Mouse (Mus musculus) bone marrow, adult 2 months (tissue): ENCODE measurements around the gene Trex1. TPM values are rescaled to one million over a fixed set of nuclear protein-coding genes. Genes with fewer than 3 reads are reported as not detected.

ENCODE experiments used
- H3K27ac ChIP-seq: fragments of 200-500 bp; 2 replicates; pipeline ENCODE4 v1.5.1; 2012; ENCODE audit warnings: low read depth, mild to moderate bottlenecking, control low read depth, inconsistent platforms, low read length; ENCODE audit not compliant: control insufficient read depth, poor library complexity, insufficient read depth
- H3K4me1 ChIP-seq: fragments of 200-500 bp; 2 replicates; pipeline ENCODE4 v1.6.1; 2011; ENCODE audit warnings: low read length; ENCODE audit not compliant: control insufficient read depth, insufficient read depth
- H3K4me3 ChIP-seq: fragments of 200-500 bp; replicated peaks from 2 replicates; pipeline ENCODE3; 2011; ENCODE audit warnings: mild to moderate bottlenecking, low read depth, low read length, control low read depth; ENCODE audit not compliant: control insufficient read depth
- CTCF ChIP-seq: fragments of 200-500 bp; IDR thresholded peaks from 2 replicates; pipeline ENCODE4 v1.5.1; 2011; ENCODE audit warnings: low read length, control low read depth; ENCODE audit not compliant: control insufficient read depth, insufficient read depth
- POLR2A ChIP-seq: fragments of 200-500 bp; IDR thresholded peaks from 2 replicates; pipeline ENCODE4 v1.6.1; 2011; ENCODE audit warnings: low read depth, mild to moderate bottlenecking, control low read depth, low read length, borderline replicate concordance; ENCODE audit not compliant: control insufficient read depth
- WGBS: fragments of 180-500 bp; shearing (Covaris S2); methylation state at CpG from one replicate; pipeline ENCODE4 v1.1.7; 2018; 5-methylcytosine and 5-hydroxymethylcytosine counted together
- polyA plus RNA-seq: library from polyadenylated mRNA; stranded (reverse); fragments of >200 nt; gene quantifications from 2 replicates; pipeline ENCODE4 v1.2.4, GENCODE M21; 2011; ENCODE audit warnings: low replicate concordance; ENCODE audit not compliant: missing spikeins, insufficient read depth, insufficient read length

The Trex1 gene
- polyA plus RNA-seq, 1 experiment, result 19.5 TPM

DNA sequence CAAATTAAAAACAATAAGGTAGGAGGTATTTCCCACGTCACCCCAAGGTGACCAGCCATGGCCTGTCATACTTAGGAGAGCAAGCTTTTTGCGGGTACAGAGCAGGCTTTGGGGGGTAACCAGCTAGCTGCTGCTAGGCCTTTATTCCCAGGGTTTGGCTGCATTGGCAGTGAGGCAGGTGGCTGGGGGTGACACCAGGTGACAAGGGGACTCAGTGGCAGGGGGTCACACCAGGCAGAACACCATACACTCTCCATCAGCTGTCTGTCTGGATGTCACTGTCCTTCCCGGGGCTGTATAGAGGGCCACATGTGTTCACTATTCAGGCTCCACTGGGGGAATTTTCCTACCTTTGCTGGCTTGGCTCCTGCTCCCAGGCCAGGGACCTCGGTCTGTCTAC lies 2.6 kb downstream of the Trex1 start:
- Histone ChIP-seq H3K4me1 (peaks cover 11% of the 10 kb centered on the region), H3K27ac (peak overlapping the region; percentile 71), H3K4me3 (peak overlapping the region; percentile 60)
- TF ChIP-seq CTCF (no peak), POLR2A (no peak)
- WGBS, result 70% methylated on average over 4 of the region's 4 CpGs

DNA sequence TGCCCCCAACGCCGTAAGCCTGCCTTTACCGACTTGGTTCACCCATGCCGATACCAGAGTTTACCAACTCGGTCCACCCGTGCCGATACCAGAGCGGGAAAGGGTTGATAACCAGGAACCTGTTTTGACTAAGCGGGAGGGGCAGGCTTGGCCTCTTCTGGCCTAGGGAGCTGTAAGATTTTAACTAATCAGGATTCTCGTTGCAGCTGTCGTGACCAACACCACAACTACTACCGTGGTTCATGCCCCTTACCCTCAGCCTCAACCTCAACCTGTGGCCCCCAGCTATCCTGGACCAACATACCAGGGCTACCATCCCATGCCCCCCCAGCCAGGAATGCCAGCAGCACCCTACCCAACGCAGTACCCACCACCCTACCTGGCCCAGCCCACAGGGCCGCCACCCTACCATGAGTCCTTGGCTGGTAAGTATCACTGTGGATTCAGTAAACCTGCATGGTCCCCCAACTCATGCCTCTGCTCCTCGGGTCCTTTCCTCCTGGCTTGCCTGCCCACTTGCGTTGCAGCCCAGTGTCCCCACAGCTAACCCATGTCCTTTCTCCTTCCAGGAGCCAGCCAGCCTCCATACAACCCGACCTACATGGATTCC lies 3.3 kb downstream of the Trex1 start:
- WGBS, result 83% methylated on average over 17 of the region's 17 CpGs
- H3K4me3 ChIP-seq, result no peak overlapping the region
- TF ChIP-seq CTCF (no peak), POLR2A (no peak)
- peaks cover 11% of the 10 kb centered on the region for H3K4me1 ChIP-seq
- peak overlapping the region; percentile 12 for H3K27ac ChIP-seq

DNA sequence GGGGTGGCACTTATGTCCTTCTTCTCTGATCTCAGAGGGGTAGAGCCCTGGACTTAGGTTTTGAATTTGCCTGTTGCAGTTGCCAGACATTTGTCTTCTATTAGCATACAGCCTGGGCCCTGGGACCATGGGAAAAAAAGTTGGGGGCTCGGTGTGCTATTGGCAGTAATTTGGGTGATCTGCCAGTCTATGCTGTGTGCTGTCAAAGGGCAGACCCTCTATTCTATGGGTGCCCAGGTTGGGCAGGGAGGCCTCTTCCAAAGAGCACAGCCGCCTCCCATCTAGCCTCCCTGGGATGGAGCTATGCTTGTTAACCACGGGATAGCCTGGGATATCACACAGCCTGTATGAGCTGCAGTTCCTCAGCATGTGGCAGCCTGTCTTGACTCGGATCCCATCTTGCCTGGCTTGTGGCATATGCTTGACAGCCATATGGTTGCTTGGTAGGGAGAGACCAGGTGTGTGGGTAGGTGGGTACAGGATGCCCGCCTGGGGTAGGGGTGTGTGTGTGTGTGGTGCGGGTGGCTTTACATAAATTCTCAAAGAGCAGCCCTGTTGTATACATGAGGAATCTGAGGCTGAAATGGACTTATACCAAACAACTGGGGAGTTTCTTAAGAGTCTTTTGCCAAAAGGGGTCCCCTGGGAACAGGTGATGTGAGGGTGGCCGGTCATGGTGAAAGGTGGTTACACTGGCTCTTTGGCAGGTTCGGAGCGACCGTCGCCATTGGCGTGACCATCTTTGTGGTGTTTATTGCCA lies 4.1 kb downstream of the Trex1 start:
- TF ChIP-seq POLR2A, result no peak
- TF ChIP-seq CTCF, result no peak
- peak overlapping the region; percentile 54 for H3K27ac ChIP-seq
- peaks cover 11% of the 10 kb centered on the region for H3K4me1 ChIP-seq
- H3K4me3 ChIP-seq, result peak overlapping the region; percentile 56
- 81% methylated on average over 12 of the region's 12 CpGs for WGBS

DNA sequence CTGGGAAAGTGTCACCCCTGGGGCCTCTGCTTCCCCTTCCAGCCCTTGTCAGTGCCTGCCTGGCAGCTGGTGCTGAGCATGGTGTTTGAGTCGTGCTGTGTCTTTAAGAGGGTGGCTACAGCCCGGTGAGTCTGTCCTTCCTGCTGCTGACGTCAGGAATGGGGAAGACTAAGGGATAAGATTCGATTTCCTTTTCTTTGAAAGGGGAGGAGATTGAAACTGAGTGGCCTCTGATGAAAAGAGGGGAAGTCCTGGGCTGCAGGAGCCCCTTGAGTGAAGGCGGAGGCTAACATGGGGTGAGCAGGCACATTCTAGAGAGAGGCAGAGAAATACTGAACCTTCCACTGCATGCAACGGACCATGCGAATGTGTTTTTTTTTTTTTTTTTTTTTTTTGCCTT lies 4.8 kb downstream of the Trex1 start:
- TF ChIP-seq POLR2A (no peak), CTCF (no peak)
- 2% methylated on average over 7 of the region's 7 CpGs for WGBS
- Histone ChIP-seq H3K4me3 (peak overlapping the region; percentile 56), H3K27ac (peak overlapping the region; percentile 54), H3K4me1 (peaks cover 12% of the 10 kb centered on the region)

DNA sequence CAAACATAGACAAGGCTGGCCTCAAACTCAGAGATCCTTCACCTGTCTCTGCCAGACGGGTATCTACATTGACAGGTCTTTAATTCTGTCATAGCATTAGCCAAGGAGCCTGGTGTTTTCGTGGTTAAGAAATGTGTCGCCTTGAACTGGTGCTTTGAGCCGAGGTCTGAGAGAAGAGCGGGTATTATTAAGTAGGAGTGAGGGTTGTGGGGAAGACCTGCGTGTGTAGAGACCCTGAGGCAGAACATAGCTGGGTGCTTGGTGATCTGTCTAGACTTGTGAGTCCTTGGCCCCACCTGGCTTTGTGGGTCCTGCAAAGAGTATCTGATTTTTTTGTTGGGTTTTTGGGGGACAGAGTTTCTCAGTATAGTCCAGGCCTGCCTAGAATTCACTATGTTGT lies 5.7 kb downstream of the Trex1 start:
- WGBS, result 45% methylated on average over 6 of the region's 6 CpGs
- H3K4me1 ChIP-seq, result peaks cover 12% of the 10 kb centered on the region
- H3K4me3 ChIP-seq, result no peak overlapping the region

DNA sequence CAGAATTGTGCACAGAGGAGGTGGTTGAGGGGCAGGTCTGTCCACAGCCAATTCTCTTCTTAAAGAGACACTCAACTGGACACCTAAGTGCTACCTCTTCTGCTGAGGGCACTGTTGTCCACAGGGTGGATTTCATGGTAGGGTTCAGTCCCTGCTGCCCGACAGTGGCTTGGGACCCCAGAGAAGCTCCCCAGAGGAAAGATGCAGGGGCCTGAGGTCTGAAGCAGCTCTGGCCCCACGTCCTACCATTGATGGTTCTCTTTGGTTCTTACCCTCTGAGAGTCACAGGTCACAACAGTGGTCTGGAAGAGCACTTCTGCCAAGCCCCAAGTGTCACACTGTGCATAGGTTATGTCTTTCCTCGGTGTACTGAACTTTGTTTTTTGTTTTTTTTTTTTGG lies 6.2 kb downstream of the Trex1 start:
- Histone ChIP-seq H3K4me1 (peaks cover 10% of the 10 kb centered on the region), H3K27ac (peak overlapping the region; percentile 2; the same call in 1 of the 2 replicates), H3K4me3 (peak overlapping the region; percentile 30)
- 77% methylated on average over 3 of the region's 3 CpGs for WGBS
- no peak for TF ChIP-seq CTCF
- no peak for TF ChIP-seq POLR2A

More for the DNA sequence above, 5.7 kb downstream of the Trex1 start:
- TF ChIP-seq CTCF (no peak), POLR2A (no peak)
- no peak overlapping the region for H3K27ac ChIP-seq

DNA sequence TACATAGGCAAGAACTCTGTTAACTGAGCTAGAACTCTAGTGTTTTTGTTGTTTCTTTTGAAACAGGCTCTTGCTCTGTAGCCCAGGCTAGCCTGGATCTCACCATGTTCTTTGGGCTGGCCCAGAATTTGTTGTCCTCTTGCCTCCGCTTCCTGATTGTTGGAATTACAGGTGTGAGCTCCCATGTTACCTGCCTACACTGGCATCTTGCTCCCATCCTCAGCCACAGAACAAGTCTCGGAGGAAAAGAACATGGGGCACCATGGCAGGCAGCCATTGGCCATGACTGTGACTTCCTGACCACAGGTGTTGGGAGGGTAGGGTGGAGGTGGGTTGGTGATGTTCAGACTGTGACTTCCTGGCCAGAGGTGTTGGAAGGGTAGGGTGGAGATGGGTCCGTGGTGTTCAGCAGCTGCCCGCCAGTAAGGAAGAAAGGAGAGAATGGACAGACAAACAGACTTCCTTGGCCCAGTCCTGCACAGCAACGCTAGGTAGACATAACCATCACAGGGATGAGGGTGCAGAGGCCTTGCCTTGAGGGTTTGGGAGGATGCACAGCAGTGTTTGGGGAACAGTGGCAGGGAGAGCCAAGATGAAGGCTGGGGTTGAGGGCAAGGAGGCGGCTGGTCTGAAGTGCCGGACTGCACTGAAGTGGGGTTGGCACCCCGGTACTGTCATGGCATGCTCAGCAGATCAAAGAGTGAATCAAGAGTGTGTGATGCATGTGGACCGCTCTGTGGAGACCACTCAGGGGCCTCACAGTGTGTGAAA lies 6.9 kb downstream of the Trex1 start:
- WGBS, result 72% methylated on average over 9 of the region's 9 CpGs
- Histone ChIP-seq H3K4me1 (peaks cover 8% of the 10 kb centered on the region), H3K4me3 (peak overlapping the region; percentile 64), H3K27ac (peak overlapping the region; percentile 52)
- TF ChIP-seq POLR2A, result 0 out of 2 replicates have a peak, but pooled peaks have one; percentile 24
- no peak for TF ChIP-seq CTCF

DNA sequence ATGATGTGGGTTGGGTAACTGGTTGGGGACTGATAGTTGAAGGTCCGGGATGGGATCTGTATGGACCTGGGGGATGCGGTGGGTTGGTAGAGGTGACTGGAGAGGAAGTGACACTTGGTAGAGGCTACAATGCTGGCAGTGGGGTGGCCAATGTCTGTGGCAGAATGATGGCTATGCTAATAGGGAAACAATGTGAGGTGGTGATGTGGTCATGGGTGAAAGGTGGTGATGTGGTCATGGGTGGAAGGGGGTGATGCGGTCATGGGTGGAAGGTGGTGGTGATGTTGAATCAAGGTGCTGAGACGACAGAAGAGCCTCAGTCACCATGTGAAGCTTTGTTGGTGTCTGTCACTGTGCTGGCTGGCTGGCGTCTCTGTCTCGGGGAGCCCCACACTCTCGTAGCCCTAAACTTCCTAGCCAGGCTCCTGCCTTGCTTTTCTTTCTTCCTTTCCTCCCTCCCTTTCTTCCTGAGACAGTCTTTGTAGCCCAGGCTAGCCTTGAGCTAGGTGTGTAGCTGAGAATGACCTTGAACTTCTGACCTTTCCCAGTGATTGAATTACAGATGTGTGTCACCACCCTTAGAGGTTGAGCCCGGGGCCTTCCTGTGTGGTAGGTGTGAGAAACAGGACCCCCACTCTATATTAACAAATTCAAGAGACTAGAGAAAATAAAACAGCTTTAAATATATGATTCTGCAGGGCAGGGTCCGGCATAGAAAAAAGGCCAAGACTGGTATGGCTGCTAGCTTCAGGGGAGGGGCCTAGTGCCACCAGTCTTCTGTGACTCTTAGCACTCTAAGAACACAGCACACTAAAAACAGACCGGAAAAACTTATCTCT lies 7.7 kb downstream of the Trex1 start:
- Histone ChIP-seq H3K4me3 (peak overlapping the region; percentile 65), H3K27ac (peak overlapping the region; percentile 89), H3K4me1 (peaks cover 7% of the 10 kb centered on the region)
- WGBS, result 55% methylated on average over 10 of the region's 10 CpGs
- no peak for TF ChIP-seq POLR2A
- no peak for TF ChIP-seq CTCF
